Mouse (Mus musculus): ENCODE results near the gene Ren1.

Ren1 gene

DNA sequence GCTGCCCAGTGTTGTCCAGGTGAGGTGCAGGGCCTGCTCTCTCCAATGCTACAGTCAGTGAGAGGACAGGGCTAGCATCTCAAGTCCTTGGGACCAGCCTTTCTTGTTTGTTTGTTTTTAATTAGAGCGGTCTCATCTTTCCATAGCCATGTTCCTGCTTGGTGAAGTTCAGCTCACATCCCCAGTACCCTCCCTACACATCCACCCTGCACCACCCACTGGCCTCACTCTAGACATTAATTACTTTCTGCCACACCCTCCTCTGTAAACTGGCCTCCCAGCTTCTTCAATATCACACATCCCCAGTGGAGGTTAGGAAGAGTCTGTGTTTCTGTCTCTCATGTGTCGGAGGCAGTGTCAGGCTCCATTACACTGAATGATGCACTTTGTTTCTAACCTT is 6.0 kb upstream of the Ren1 start:
- no peak for DNase-seq (ENCODE audit: low read depth, low spot score)

DNA sequence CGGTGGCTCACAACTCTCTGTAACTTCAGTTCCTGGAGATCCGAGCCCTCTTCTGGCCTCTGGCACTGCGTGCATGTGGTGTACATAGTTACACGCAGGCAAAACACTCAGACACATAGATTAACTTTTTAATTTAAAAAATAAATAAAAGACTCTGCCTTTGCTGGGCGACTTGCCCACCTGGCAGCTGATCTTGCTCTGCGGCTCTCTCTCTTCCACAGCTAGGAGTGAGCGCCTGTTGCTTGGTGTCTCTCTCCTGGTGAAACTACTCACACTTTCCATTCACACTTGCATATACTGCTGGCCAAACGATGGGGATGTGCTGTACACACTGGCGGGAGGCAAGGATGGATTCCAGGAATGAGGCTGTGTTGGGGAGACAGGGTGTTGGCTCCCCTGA is 3.8 kb upstream of the Ren1 start:
- DNase-seq (ENCODE audit: low read depth, low spot score): no peak

DNA sequence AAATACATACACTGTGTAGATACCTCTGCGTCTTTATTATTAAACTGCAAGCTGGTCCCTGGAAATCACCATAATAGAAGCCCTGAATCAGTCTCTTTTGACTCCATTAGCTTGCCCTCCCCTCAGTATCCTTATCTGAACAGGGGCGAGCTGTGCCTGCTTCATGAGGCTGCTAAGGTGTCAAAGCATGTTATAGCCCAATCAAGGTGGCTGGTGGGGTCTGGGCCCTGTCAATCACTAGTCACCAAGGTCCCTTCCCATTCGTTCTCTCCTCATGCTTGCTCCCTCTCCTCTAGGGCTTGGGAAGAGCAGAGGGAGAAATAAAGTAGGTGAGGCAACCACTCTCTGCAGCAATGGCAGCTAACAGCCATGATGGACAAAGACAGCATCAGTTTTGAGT is 3.1 kb upstream of the Ren1 start:
- no peak for DNase-seq (ENCODE audit: low read depth, low spot score)

DNA sequence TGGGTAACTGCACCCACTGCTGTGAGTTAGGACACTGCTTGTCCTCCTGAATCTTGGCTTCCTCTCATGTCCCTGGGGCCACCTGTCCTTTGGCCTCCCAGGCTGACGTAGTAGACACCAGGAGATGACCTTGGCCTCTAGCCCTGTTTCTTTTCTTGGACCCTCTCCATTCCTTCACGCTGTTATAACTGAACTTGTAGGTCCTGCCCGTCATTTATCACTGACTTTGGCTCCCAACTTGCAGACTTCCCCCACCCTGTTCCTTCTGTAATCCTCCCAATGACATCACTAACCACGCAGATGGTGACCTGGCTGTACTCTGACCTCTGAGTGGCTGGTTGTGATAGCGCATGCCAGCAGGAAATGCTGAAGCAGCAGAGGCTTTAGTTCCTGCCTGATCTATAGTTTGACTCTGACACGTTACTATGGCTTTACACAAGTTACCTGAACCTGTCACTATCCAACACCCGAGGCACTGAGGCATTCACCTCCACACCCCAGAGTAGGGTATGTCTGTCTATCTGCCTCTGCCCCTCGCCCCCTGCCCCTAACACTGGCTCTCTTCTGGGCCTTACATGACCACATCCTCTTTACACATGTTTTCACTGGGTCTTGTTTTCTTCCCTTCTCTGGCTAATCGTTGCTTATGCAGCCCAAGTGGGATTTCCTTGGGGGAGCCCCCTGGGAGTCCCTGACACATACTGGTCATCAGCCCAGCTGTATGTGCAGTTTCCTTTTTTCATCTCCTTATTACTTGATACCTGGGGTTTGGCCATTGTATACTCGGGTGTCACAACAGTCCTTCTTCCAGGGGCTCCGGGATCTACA is 2.4 kb upstream of the Ren1 start:
- DNase-seq (ENCODE audit: low read depth, low spot score): no peak

DNA sequence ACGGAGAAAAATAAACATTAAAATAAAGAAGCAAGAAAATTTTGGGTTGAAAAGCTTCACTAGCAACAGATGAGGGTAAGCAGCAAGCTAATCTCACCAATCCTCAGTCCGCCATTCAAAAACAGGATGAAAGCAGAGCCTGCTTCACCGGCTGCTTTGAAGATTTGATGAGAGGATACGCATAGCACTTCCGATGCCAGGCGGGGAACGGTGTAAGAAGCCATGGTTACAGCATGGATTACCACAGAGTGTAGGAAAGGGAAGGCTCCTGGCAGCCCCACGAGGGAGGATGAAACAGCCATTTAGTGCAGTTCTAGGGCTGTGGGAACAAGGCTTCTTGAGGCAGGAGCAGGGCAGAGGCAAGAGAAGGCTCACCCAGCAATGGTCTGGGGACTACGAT is 1.5 kb downstream of the Ren1 start:
- DNase-seq (ENCODE audit: low read depth, low spot score): no peak

DNA sequence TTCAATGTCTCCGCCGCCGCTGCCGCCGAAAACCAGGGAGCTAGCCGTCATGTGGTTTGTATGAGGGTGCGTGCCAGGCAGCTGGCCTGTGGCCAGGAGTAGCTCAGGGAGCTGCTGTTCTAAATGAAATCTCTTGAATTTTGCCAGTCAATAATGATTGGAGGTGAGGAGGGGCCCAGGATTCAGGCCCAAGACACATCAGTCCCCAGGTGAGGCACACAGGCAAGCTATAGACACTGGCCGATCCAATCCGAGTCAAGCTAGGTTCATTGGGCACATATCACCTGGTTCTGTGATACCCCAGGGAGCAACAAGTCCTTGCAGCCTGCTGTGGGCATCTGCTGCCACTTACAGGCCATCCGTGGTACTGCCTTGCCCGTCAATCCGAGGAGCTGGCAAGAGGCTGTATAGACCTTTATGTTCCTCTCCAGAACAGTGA is 3.1 kb downstream of the Ren1 start:
- peak; percentile 30 for DNase-seq (ENCODE audit: low read depth, low spot score)

DNA sequence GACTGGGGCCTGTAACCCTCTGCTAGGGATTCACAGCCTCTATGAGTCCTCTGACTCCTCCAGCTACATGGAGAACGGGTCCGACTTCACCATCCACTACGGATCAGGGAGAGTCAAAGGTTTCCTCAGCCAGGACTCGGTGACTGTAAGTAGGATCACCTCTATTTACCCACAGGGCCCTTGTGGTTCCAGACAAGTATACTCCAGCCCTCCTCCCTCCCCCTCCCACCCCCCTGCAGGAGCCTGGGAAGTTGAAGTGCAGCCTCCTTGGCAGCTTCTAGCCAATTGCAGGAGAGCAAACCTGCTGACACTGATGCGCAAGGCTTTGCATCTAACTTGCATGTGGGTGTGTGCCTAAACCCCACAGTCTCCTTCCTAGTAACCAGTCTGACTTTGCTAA is 5.2 kb downstream of the Ren1 start:
- no peak for DNase-seq (ENCODE audit: low read depth, low spot score)

DNA sequence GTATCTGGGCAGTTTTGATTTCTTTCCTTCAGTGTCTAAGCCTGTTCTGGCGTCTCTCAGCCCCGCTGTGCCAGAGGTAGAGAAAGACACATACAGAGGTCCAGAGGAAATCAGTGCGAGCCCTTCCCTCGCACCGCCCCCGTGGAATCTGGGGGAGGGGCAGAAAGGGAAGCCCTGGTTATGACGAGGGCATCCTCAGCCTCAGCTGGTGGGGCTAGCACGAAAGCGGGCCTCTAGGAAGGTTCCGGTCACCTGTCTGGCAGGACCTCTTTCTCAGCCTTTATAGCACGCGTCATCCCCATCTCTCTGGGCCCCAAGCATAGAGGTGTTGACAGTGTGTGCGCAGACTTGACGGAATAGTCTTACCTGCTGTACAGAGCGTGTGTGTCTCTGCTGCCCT is 5.6 kb downstream of the Ren1 start:
- no peak for DNase-seq (ENCODE audit: low read depth, low spot score)

DNA sequence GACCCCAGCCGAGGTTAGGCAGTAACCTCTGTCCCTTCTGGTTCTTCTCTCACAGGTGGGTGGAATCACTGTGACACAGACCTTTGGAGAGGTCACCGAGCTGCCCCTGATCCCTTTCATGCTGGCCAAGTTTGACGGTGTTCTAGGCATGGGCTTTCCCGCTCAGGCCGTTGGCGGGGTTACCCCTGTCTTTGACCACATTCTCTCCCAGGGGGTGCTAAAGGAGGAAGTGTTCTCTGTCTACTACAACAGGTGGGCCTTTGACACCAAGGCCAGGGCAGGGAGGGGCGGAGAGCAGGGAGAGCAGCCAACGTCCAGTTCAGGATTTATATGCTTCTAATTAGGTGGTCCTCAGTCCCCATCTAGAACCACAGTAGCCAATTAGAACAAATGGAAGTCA is 6.0 kb downstream of the Ren1 start:
- no peak for DNase-seq (ENCODE audit: low read depth, low spot score)

DNA sequence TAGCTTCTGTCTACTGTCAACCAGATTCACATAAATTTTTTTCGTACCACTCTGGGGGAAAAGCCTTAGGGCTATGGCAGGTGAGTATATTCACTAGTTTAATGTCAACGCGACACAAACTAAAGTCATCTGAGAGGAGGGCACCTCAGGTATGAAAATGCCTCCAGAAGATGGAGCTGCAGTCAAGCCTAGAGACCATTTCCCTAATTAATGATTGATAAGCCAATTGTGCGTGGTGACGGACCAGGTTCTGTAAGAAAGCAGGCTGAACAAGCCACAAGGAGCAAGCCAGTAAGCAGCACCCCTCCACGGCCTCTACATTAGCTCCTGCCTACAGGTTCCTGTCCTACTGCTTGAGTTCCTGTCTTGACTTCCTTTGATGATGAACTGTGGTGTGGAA is 10.7 kb downstream of the Ren1 start:
- DNase-seq (ENCODE audit: low read depth, low spot score): no peak

DNA sequence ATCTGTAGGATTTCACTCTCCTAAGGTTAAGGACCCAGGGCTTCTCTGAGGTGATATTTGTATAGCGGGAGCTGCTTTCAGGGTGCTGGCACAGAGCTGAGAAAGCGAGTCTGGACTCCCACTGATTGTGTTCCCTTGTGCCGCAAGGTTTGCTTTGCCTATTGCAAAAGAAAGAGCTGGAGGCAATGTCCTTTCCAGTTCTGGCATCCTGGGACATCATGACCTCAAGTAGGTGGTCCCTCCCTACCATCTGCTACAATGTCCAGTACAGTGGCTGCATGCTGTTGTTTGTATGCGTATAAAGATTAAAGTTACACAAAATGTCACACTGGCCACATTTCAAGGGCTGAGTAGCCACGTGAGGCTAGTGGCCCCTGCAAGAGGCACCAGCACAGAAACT is 11.8 kb downstream of the Ren1 start:
- DNase-seq (ENCODE audit: low read depth, low spot score): no peak

DNA sequence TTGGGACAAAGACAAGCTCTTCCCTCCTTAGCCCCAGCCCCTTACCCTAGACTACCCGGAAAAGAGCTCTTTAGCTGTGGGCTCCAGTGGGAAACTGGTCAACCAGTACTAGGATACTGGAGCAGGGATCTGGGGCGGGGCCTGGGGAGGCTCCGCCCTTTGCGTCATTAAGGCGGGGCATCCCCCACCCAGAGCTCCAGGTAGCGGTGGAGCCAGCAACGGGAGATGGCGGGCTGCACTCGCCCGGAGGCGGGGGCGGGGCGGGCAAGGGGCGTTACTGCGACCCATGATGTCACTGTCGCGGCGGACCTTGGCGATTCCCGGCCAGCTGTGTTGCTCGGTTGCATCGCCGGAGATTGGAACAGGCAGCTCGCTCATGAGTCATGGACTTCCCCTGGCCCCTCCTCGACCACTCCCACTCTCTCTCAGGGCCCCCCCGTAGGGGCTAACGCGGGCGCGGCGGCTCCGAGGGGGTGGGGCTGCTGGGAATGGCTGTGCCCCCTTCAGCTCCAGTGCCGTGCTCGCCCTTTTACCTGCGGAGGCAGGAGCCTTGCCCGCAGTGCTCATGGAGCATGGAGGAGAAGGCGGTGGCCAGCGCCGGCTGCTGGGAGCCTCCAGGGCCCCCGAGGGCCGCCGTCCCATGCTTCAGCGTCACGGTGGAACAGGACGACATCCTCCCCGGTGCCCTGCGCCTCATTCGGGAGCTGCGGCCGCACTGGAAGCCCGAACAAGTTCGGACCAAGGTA is 13.1 kb downstream of the Ren1 start, which contains the start of gene Etnk2:
Gene Etnk2, plus strand, starts transcription at position 297 of the 746 bp plus-strand sequence.
- no peak for DNase-seq (ENCODE audit: low read depth, low spot score)

DNA sequence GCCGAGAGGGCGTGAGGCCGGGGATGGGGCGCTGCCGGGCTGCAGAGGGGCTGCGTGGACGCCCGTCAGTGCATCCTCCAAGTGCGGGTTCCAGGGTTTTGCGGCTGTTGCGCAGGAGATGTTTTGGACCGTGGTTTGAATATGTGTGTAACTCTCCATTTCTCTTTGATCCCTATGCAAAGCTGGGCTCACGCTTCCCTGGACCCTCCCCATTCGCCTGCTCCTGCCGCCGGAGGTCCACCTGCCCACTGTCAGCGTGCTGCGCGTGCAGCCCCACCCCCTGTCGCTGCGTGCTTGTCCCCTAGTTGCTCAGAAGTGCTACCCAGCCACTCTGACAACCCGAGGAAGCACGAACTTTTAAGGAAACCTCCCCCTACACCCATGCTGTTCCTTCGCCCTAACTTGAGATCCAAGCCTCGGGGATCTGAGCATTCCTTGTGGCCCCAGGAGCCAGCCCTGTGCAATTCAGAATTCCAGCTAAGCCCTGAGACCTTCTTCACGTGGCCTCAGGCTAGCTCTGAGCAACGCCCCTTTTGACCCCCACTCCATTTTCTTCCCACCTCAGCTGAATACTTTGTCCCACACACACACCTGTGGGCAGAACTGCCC is 13.8 kb downstream of the Ren1 start:
- no peak for DNase-seq (ENCODE audit: low read depth, low spot score)

DNA sequence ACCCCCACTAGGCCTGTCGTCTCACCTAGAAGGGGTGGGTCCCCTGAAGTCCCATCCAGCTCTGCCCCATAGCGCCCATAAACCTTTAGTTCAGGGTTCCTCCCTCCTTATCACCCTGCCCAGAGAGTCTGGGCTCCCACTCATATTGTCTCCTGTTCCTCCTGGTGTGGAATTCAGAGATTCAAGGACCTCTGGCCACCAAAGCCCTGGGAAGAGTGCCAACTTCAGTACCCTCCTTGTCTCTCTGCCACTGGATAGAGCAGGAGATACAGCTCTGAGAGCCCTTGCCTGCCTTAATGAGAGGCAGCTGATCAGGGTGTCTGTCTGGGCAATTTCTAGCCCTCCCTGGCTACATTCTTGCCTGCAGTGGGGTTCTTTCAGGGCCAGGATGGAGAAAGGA is 14.6 kb downstream of the Ren1 start:
- DNase-seq (ENCODE audit: low read depth, low spot score): no peak

DNA sequence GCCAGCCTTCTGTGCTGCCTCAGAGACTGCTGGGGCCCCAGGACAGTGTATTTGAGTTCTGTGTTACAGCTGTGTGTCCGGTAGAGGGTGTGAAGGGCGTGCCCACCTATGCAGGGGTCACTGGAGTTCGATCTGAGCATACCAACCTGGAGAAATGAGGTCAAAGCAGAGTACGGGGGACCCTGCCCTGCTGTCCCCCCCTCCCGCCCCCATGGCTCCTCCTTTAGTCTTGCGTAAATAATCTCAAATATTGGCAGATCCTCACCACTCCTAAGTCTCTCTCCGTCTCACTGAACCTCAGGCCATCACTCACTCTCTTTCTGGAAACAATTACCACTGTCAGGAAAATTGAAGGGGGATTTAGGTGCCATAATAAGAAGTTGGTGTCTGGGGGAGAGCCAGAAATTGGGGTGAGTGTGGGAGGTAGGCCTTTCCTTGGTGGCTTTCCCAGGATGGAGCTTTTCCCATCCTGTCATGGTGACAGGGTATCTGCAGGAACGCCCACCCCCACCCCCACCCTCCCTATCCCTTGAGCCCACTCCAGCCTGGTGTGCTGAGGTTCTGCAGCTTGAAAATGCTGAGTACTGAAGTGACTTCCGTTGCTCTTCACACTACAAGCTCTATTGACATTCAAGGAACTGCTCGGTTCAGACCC is 16.8 kb downstream of the Ren1 start:
- no peak for DNase-seq (ENCODE audit: low read depth, low spot score)

DNA sequence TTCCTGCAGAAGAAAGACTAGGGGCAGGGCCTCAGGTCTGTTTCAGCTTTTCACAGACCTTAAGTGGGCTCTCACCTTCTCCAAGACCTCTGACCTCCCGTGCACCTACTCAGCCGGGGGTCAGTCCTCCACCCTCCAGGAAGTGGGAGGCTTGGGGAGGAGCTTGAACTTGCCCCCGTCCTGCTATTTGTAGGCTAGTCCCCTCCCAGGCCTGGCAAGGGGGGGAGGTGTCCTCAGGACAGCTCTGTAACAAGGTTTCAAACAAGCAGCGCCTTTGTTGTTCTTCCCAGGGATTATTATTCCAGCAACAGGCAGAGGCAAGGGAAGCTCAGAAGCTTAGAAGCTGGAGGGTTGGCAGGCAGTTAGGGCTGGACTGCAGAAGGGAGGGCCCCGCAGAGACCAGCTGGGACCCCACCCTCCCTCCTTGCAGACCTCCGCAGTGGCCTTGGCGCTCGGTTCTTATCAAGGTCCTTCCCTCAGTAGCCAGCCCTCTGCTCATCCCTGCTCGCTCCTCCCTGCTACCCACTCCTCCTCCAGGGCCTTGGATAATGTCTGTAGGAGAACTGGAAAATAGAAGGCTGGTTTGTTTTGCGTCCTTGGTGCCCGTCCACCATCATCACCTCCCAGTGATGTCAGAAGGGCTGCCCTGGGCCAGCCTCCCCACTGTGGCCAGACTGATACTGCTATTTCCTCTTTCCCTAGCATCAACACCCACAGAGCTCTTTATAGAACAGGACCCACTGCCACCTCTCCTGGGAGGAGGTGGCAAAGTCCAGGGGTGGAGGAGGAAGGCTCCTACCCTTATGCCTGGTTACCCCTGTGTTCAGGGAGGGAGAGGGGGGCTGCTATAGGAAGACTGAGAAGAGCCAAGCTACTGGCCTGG is 17.5 kb downstream of the Ren1 start:
- no peak for DNase-seq (ENCODE audit: low read depth, low spot score)

DNA sequence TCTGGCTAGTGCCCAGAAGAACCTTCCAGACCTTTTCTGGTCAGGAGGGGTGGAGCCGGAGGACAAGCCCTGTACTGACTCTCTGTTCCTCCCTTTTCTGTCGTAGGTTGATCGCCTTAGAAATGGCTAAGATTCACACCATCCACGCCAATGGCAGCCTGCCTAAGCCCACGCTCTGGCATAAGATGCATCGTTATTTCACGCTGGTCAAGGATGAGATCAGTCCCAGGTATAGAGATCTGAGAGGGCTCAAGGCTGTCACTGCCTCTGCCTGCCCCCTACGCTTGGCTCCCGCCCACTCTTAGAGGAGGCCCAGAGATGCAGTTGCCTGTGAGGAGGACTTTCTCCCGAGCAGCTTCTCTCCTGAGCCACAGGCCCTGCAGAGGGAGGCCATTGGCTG is 18.3 kb downstream of the Ren1 start:
- DNase-seq (ENCODE audit: low read depth, low spot score): no peak

DNA sequence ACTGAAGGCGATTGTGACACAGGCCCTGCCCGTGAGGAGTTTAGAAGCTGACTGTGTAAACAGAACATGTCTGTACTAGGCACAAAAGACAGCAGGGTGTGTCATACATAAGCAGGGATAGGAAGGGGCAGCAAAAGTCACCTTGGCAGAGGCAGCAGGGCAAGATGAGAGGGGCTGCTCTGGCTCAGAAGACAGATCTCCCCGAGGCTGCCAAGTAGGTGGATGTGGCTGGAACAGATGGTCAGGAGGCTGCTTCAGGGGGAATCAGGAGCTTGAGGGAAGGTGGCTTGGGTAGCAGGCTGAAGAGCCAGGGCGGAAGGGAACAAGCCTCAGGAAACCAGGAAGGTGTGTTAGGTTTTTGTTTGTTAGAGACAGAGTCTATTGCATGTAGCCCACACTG is 20.0 kb downstream of the Ren1 start:
- no peak for DNase-seq (ENCODE audit: low read depth, low spot score)

DNA sequence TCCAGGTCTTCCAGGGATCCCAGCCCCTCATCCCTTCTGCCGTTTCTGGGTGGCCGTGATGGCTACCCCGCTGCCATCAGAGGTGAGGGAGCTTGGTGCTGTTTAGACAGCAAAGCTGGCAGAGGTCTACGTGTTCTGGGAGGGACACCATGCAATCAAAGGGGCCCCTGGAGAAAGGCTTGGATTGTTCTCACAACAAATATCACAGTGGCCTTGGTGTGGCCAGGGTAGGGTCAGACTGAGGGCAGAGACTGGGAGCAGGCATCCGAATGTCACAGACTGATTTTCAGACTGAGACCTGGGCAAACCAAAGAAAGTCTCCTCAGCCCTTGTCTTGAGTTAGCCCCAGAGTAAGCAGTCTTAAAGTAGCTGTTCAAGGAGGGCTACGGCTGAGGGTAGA is 21.1 kb downstream of the Ren1 start:
- no peak for DNase-seq (ENCODE audit: low read depth, low spot score)

DNA sequence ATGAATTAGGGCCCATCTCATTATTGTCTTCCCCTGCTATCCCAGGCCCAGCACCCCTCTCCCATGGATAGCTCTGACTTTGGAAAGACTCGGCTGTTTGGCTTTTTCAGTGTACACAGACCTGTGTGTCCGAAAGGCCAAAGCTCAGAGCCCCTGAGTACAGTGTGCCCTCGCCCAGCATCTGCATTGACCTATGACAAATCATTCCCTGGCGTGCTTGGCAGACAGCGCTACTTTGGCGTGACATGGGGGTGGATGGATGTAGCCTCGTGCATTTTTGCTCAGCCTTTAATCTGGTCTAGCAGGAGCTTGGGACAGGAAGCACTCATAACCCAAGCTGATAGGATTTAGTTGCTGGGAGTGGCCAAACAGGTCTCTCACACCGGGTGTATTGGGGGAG is 21.8 kb downstream of the Ren1 start:
- no peak for DNase-seq (ENCODE audit: low read depth, low spot score)

DNA sequence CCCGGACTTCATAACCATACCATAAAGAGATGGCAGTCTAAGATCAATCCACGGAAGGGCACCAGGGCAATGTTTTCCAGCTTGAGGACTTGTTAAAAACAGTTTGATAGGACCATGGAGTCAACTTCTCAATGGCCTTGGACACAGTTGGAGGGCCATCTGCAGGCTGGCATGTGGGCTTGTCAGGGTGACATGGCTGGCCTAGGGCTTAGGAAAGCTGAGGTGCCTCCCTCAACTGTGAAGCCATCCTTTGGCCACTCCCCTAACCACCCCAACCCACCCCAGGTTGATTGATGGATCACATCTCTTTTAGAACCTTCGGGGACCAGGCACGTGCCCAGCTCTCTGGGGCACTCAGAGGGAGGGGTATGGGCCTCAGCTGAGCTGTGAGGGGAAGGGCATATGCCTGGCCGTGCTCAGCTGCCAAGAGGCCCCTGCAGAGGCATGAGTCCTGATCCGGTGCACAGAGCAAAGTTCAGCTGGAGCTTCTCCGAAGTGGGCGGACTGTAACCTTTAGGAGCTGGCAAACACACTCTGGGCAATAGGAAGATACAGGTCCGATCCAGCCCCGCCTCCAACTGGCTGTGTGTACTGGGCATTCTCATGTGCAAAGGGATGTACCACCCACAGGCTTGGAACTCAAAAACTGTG is 25.5 kb downstream of the Ren1 start:
- DNase-seq (ENCODE audit: low read depth, low spot score): no peak

All from brain, embryonic 18.5 days (tissue).